Mouse (Mus musculus) hindbrain, embryonic 10.5 days (tissue): Measurements from ENCODE around the gene Adgra1. TPM values are rescaled to one million over a fixed set of nuclear protein-coding genes. Genes with fewer than 3 reads are reported as not detected.

Experiments used
- DNase-seq: peaks from one replicate; pipeline ENCODE4 v3.0.0-alpha.2; 2017; ENCODE audit warnings: low spot score
- H3K27ac ChIP-seq: fragments of 300-500 bp; sonication (generic); 2 replicates; pipeline ENCODE4 v1.5.1; 2016; ENCODE audit warnings: mild to moderate bottlenecking, moderate library complexity
- H3K27me3 ChIP-seq: fragments of 300-500 bp; sonication (generic); 2 replicates; pipeline ENCODE4 v1.6.1; 2016; ENCODE audit warnings: mild to moderate bottlenecking; ENCODE audit not compliant: poor library complexity, insufficient read depth, severe bottlenecking
- H3K36me3 ChIP-seq: fragments of 300-500 bp; sonication (generic); 2 replicates; pipeline ENCODE4 v1.6.1; 2016; ENCODE audit warnings: mild to moderate bottlenecking, moderate library complexity
- H3K4me1 ChIP-seq: fragments of 300-500 bp; sonication (generic); replicated peaks from 2 replicates; pipeline ENCODE4 v1.6.1; 2016; ENCODE audit warnings: mild to moderate bottlenecking
- H3K4me3 ChIP-seq: fragments of 300-500 bp; sonication (generic); 2 replicates; pipeline ENCODE4 v1.5.1; 2016; ENCODE audit warnings: mild to moderate bottlenecking, moderate library complexity
- H3K9me3 ChIP-seq: fragments of 300-500 bp; sonication (generic); 2 replicates; pipeline ENCODE4 v1.6.1; 2016; ENCODE audit warnings: mild to moderate bottlenecking, moderate library complexity
- WGBS: fragments of 180-500 bp; shearing (Covaris S2); methylation state at CpG from one replicate; pipeline ENCODE4 v1.1.7; 2016; 5-methylcytosine and 5-hydroxymethylcytosine counted together
- polyA plus RNA-seq: library from polyadenylated mRNA; unstranded; fragments of >200 nt; fragmentation: Nextera tagmentation; extraction: Ambion mirVana; gene quantifications from 2 replicates; pipeline ENCODE4 v1.2.1, GENCODE M21; 2016

The Adgra1 gene
- polyA plus RNA-seq, 1 experiment from 2014 or later = 19.2 TPM

DNA sequence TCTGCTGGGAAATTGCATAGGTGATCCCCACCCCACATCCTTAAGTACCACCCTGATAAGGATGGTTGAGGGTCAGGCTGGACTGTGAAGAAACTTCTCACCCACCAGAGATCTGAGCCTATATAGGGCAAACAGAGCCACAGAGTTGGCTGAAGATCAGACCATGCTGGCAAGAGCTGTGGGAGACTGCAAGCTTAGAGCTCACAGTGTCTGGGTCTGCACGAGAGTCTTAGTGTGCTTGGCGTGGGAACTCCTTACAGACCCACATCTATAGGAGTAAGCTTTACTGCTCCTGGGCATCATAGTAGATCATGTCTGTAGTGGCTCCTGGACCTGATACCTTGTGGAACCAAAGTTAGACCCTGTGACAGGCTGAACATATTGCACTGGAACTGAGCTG lies 64.6 kb downstream of the Adgra1 start:
- H3K4me1 ChIP-seq = peaks cover 14% of the 10 kb centered on the region
- peaks cover 51% of the 10 kb centered on the region for H3K27me3 ChIP-seq
- WGBS = 76% methylated on average over 2 of the region's 2 CpGs
- no peaks in the 10 kb centered on the region for H3K9me3 ChIP-seq
- H3K27ac ChIP-seq = no peak overlapping the region
- no peaks in the 10 kb centered on the region for H3K36me3 ChIP-seq
- H3K4me3 ChIP-seq = no peak overlapping the region
- no peak for DNase-seq

DNA sequence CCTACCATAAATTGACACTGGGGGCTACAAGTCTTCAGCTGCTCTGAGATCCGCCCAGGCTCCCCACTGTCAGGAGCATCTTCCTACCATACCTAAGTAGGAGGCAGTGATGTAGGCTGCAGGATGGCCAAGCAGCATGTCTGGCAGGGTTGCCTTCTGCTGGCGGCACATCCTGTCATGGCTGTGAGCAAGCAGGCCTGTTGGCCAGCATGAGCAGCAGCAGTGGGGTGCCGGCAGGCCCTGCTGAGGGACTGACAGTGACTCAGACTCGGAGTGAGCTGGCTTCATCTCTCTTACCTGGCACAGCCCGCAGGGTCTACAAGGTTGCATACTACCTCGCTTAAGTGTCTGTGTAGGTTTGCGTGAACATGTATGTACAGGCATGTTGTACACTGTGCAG lies 65.5 kb downstream of the Adgra1 start:
- 81% methylated on average over 7 of the region's 7 CpGs for WGBS
- no peak for DNase-seq
- H3K36me3 ChIP-seq = no peaks in the 10 kb centered on the region
- no peak overlapping the region for H3K27ac ChIP-seq
- no peak overlapping the region for H3K4me3 ChIP-seq
- H3K9me3 ChIP-seq = no peaks in the 10 kb centered on the region
- H3K27me3 ChIP-seq = peaks cover 48% of the 10 kb centered on the region
- H3K4me1 ChIP-seq = peaks cover 9% of the 10 kb centered on the region

- Histone ChIP-seq H3K27me3 (peaks cover 40% of the 10 kb centered on the region), H3K9me3 (no peaks in the 10 kb centered on the region), H3K27ac (no peak overlapping the region), H3K4me3 (no peak overlapping the region), H3K36me3 (no peaks in the 10 kb centered on the region), H3K4me1 (peaks cover 9% of the 10 kb centered on the region)
- no peak for DNase-seq
- WGBS = 93% methylated on average over 7 of the region's 7 CpGs
Observed at GRCm38 (mm10) chr7:139900456-139900855, 66.5 kb downstream of the Adgra1 start.

GRCm38 (mm10) chr7:139900896-139901295 lies 66.9 kb downstream of the Adgra1 start:
- H3K27ac ChIP-seq = no peak overlapping the region
- WGBS = 87% methylated on average over 6 of the region's 6 CpGs

DNA sequence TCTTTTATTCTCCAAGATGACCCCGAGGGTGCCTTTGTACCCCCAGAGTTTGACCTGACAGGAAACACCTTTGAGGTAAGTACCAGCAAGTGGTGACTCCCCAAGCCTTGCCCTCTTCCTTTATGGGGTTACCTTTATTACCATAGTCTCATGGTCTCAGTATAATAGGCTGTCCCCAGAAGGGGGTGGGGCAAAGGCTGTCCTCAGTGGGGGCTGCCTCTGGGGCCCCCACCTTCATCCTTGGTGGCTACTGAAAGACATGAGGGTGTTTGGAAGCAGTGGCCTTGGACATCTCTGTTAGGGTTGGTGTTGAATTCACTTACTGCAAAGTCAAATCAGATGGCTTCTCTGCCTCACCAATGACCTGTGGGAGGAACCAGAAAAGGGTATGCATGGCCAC lies 68.0 kb downstream of the Adgra1 start:
- no peak for DNase-seq
- Histone ChIP-seq H3K27ac (no peak overlapping the region), H3K4me1 (peaks cover 17% of the 10 kb centered on the region), H3K4me3 (no peak overlapping the region), H3K9me3 (no peaks in the 10 kb centered on the region), H3K36me3 (no peaks in the 10 kb centered on the region), H3K27me3 (peaks cover 31% of the 10 kb centered on the region)
- WGBS = 31% methylated on average over 1 of the region's 1 CpGs

More at GRCm38 (mm10) chr7:139900896-139901295, 66.9 kb downstream of the Adgra1 start:
- H3K36me3 ChIP-seq = no peaks in the 10 kb centered on the region
- H3K4me3 ChIP-seq = no peak overlapping the region
- no peak for DNase-seq
- H3K27me3 ChIP-seq = peaks cover 35% of the 10 kb centered on the region
- no peaks in the 10 kb centered on the region for H3K9me3 ChIP-seq
- H3K4me1 ChIP-seq = peaks cover 14% of the 10 kb centered on the region

GRCm38 (mm10) chr7:139905261-139905660 lies 71.3 kb downstream of the Adgra1 start:
- Histone ChIP-seq H3K4me1 (peaks cover 34% of the 10 kb centered on the region), H3K27me3 (peaks cover 28% of the 10 kb centered on the region), H3K4me3 (peak overlapping the region; percentile 30), H3K36me3 (no peaks in the 10 kb centered on the region), H3K27ac (peak overlapping the region; percentile 67; the same call in 1 of the 2 replicates), H3K9me3 (no peaks in the 10 kb centered on the region)
- DNase-seq = no peak
- WGBS = 25% methylated on average over 6 of the region's 6 CpGs

GRCm38 (mm10) chr7:139905661-139906060 lies 71.7 kb downstream of the Adgra1 start:
- no peaks in the 10 kb centered on the region for H3K9me3 ChIP-seq
- H3K4me1 ChIP-seq = peaks cover 38% of the 10 kb centered on the region
- peak overlapping the region; percentile 30 for H3K4me3 ChIP-seq
- 6% methylated on average over 6 of the region's 6 CpGs for WGBS
- no peaks in the 10 kb centered on the region for H3K36me3 ChIP-seq
- peak; percentile 67 for DNase-seq
- peak overlapping the region; percentile 67; the same call in 1 of the 2 replicates for H3K27ac ChIP-seq
- peaks cover 31% of the 10 kb centered on the region for H3K27me3 ChIP-seq

GRCm38 (mm10) chr7:139908176-139908575 lies 74.2 kb downstream of the Adgra1 start:
- Histone ChIP-seq H3K27ac (0 out of 2 replicates have a peak overlapping the region, but pooled peaks have one; percentile 2), H3K27me3 (peaks cover 48% of the 10 kb centered on the region), H3K4me3 (no peak overlapping the region), H3K4me1 (peaks cover 38% of the 10 kb centered on the region), H3K36me3 (no peaks in the 10 kb centered on the region), H3K9me3 (no peaks in the 10 kb centered on the region)
- DNase-seq = no peak
- WGBS = 75% methylated on average over 5 of the region's 5 CpGs

DNA sequence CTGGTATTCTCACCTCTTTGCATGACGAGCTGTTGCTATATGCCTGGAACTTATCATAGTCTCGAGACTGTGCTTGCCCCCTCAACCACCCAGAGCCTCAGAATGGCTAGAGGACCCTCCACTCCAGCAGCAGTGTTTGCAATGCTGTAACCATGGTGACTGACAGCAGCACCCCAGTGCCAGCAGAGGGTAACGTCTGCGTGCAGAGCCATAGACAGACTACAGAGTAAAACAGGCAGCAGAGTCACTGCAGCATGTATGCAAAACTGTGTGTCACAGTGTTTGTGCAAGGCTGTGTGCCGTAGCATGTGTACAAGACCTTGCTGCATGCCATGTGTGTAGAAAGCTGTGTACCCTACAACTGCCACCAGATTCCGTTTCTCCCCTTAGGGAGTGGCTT lies 75.5 kb downstream of the Adgra1 start:
- Histone ChIP-seq H3K4me1 (peaks cover 45% of the 10 kb centered on the region), H3K27ac (no peak overlapping the region), H3K27me3 (peaks cover 52% of the 10 kb centered on the region), H3K9me3 (no peaks in the 10 kb centered on the region), H3K4me3 (no peak overlapping the region), H3K36me3 (no peaks in the 10 kb centered on the region)
- 52% methylated on average over 6 of the region's 6 CpGs for WGBS
- DNase-seq = no peak

DNA sequence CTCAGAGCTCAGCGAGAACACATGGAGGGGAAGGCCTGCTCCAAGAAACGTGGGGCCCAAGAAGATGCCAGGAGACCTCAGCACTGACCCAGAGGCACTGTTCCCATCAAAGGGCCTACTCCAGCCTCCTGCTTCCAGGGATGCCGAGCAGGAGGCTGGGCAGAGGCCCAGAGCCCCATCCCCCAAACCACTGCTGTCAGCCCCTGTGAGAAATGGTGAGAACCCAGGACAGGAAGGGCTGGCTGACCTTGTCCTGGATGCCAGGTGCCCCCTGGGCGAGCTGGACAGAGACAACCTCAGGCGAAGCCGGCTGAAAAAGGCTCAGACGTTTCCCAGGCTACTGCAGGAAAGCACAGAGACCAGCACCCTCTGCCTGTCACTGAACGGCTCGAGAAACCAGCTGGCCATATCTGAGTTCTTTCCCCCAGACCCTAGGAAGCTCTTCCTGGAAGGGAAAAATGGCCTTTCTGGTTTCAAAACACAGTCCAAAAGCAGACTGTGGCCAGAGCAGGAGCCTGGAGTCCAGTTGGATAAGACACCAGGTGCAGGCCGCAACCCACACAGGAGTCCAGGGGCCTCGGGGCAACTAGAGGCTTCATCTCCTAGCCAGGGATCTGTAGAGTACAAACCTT lies 76.3 kb downstream of the Adgra1 start:
- Histone ChIP-seq H3K36me3 (no peaks in the 10 kb centered on the region), H3K4me1 (peaks cover 41% of the 10 kb centered on the region), H3K27ac (peak overlapping the region; percentile 13; the same call in 1 of the 2 replicates), H3K27me3 (peaks cover 59% of the 10 kb centered on the region), H3K9me3 (no peaks in the 10 kb centered on the region), H3K4me3 (no peak overlapping the region)
- no peak for DNase-seq
- 59% methylated on average over 11 of the region's 11 CpGs for WGBS

GRCm38 (mm10) chr7:139914141-139915047 lies 80.4 kb downstream of the Adgra1 start:
- H3K27me3 ChIP-seq = peaks cover 70% of the 10 kb centered on the region
- no peaks in the 10 kb centered on the region for H3K36me3 ChIP-seq
- no peaks in the 10 kb centered on the region for H3K9me3 ChIP-seq
- peak; percentile 42 for DNase-seq
- no peak overlapping the region for H3K27ac ChIP-seq
- peaks cover 31% of the 10 kb centered on the region for H3K4me1 ChIP-seq
- 9% methylated on average over 29 of the region's 29 CpGs for WGBS
- H3K4me3 ChIP-seq = peak overlapping the region; percentile 49

GRCm38 (mm10) chr7:139915646-139916257 lies 81.8 kb downstream of the Adgra1 start:
- Histone ChIP-seq H3K4me1 (peaks cover 23% of the 10 kb centered on the region), H3K27me3 (peaks cover 71% of the 10 kb centered on the region), H3K9me3 (no peaks in the 10 kb centered on the region), H3K36me3 (no peaks in the 10 kb centered on the region), H3K4me3 (peak overlapping the region; percentile 27; the same call in 1 of the 2 replicates), H3K27ac (0 out of 2 replicates have a peak overlapping the region, but pooled peaks have one; percentile 26)
- WGBS = 8% methylated on average over 14 of the region's 14 CpGs
- DNase-seq = no peak
